9 mouse cellular contexts compared by ENCODE assay signal in the genomic region with DNA sequence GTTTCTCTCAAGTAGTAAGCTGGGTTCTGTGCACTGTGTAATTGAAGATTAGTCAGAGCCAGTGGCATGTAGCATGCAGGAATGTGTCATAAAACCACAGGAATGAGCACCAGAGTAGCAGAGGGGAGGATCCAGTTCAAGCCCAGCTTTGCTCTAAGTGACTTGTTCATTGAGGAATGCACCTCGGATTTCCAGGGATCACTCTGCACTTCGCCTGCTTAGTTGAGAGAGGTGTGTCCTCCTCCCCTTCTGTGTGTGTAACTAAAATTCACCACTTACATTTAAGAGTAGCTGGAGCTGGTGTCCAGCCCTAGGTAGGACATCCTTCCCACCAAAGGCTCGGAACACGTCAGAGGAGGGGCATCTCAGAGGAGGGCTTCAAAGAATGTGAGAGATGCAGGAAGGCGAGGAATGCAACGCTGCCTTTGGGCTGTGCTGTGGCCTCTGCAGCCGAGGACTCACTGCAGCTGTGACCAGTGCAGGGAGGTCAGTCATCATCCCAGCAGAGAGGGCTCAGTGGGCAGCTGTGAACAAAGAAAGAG. TPM values are rescaled to one million over a fixed set of nuclear protein-coding genes. Genes with fewer than 3 reads are reported as not detected.
DNase-seq lines count a peak whose midpoint lies in the region; ATAC-seq lines count a peak whose summit lies in the region.
"Had no signal": no experiment of that assay in that cellular context is flagged by ENCODE, and none has a peak within 500 bp of the region (broad histone marks: within the 10 kb centered on the region; RNA-seq: fewer than 3 reads in every experiment).

No protein-coding gene starts in this region.

- H3K27ac ChIP-seq in limb, embryonic 13.5 days: peak overlapping the region; percentile 85

- 0 out of 2 replicates have a peak overlapping the region, but pooled peaks have one; percentile 43 for H3K9ac ChIP-seq in limb, embryonic 13.5 days

- peak; percentile 93 for ATAC-seq in limb, embryonic 13.5 days (ENCODE audit: low FRiP score, low read depth)

- H3K4me2 ChIP-seq in limb, embryonic 13.5 days (replicated peaks): peak overlapping the region; percentile 45

- intact Hi-C loops in heart, postnatal 10 days (cut with DNase I): no loop called here

- peak; percentile 99 for DNase-seq in 3T3-L1 (ENCODE audit: low read depth, low spot score)
- DNase-seq in embryo, embryonic 10.5 days (ENCODE audit: low spot score): peak; percentile 53
- peak; percentile 44 to 54 for DNase-seq in heart, postnatal 10 days
- DNase-seq in thymus, postnatal 4 days: no peak
- no peak for DNase-seq in retina, embryonic 14.5 days (ENCODE audit: low spot score)
- no peak for DNase-seq in layer of hippocampus, adult 8-10 months (ENCODE audit: low spot score in 2 of 2)
- DNase-seq in right cerebral cortex, postnatal 14 days: no peak

- 10% methylated on average over 7 of the region's 7 CpGs for WGBS in limb, embryonic 13.5 days

- no peaks in the 10 kb centered on the region for H3K9me3 ChIP-seq in limb, embryonic 13.5 days
- H3K9me3 ChIP-seq: megakaryocyte, embryonic 14.5 days had no signal

- no peak overlapping the region; the same call in 1 of the 2 replicates for H3K4me3 ChIP-seq in limb, embryonic 13.5 days
- H3K4me3 ChIP-seq: megakaryocyte, embryonic 14.5 days had no signal

- H3K4me1 ChIP-seq in limb, embryonic 13.5 days: peaks cover 25% of the 10 kb centered on the region

- H3K36me3 ChIP-seq in limb, embryonic 13.5 days: peaks cover 27% of the 10 kb centered on the region

- no peaks in the 10 kb centered on the region for H3K27me3 ChIP-seq in limb, embryonic 13.5 days
- H3K27me3 ChIP-seq: megakaryocyte, embryonic 14.5 days had no signal

RNA-seq across cellular contexts. Expression of gene Prkci, which starts 27.4 kb away (rescaled TPM):
- total RNA-seq in heart, postnatal 10 days (2021): 10 to 100 TPM; 18.8 to 29.8 TPM
- 34.0 and 35.5 TPM in 2 replicates for polyA plus RNA-seq in limb, embryonic 13.5 days (2015; fragmentation: Nextera tagmentation; extraction: Ambion mirVana)
- total RNA-seq in layer of hippocampus, adult 8-10 months (2022): 10 to 100 TPM; 53.2 to 62.0 (median 57.1) TPM

RNA-seq across cellular contexts. Expression of gene Phc3, which starts 53.8 kb away (rescaled TPM):
- total RNA-seq in heart, postnatal 10 days (2021): 10 to 100 TPM; 18.3 to 18.7 TPM
- 7.8 and 7.9 TPM in 2 replicates for polyA plus RNA-seq in limb, embryonic 13.5 days (2015; fragmentation: Nextera tagmentation; extraction: Ambion mirVana)
- 10 to 100 TPM; 38.8 to 48.7 (median 45.4) TPM for total RNA-seq in layer of hippocampus, adult 8-10 months (2022)

Comparison
In these comparisons a context has a peak if more than half of its experiments do, and no peak if none do; other contexts are left out.
1. DNase-seq: peak in 3T3-L1 (single experiment), embryo, embryonic 10.5 days (single experiment) and heart, postnatal 10 days (2 of 2); none in thymus, postnatal 4 days (single experiment), retina, embryonic 14.5 days (single experiment), layer of hippocampus, adult 8-10 months (0 of 2) and right cerebral cortex, postnatal 14 days (single experiment).